Mouse (Mus musculus): ENCODE measurements around the gene Rcan1.

DNA sequence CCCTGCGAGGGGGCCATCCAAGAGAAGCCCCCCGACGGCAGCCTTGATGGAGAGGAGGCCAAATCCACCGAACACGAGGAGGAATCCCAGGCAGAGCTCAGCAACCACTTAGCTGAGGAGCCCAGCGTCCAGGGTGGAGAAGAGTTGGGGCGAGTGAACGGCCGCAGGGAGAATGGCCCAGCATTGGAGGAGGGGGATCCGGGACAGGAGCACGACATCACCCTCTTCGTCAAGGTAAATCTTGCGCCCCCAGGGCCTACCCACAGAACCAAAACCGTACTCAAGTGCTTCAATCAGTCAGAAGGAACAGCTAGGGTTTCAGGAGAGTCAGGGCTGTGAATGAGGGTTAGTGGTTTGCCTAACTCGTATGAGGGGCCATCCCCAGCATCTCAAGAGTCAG lies 28.7 kb upstream of the Rcan1 start:
- no peak for TF ChIP-seq POLR2A (IDR thresholded peaks at IDR 0.05; ENCODE audit: borderline replicate concordance, extremely low read depth, low read depth, low read length)
- no peak for TF ChIP-seq CTCF (IDR thresholded peaks at IDR 0.05; ENCODE audit: insufficient read depth, low read length)

Data from lung, adult 2 months (tissue).